Mouse (Mus musculus) megakaryocyte, embryonic 14.5 days (primary cell): ENCODE results near the gene Flot1.

Experiments used
- FLI1 ChIP-seq: IDR thresholded peaks from 2 replicates; pipeline ENCODE4 v1.6.1; 2012; ENCODE audit warnings: low read length, inconsistent platforms, mixed read lengths
- GATA1 ChIP-seq: IDR thresholded peaks from 3 replicates; pipeline ENCODE4 v1.6.1; 2012; ENCODE audit warnings: mixed read lengths, low read length, inconsistent platforms, borderline replicate concordance

GRCm38 (mm10) chr17:35842006-35842405 lies 19.0 kb downstream of the Flot1 start:
- TF ChIP-seq GATA1: no peak
- TF ChIP-seq FLI1: no peak
